In the genomic region with DNA sequence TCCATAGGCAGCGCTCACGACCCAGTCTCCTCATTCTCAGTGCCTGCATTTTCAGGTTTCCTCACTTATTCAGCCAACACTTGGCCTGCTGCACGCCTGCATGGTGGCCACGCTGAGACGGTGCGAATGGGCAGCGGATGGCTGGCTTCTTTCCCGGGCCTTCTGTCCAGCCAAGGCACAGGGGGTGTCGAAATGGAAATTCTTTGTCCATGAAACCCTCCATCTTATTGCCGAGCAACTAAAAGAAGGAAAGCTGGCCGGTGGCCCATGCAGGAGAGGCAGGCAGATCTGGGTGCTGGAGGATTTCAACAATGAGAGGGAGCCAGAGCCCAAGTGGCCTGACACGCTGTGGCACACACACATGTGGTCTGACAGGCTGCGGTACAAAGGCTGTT, we compare ENCODE assay signal across 9 mouse cellular contexts. TPM values are rescaled to one million over a fixed set of nuclear protein-coding genes. Genes with fewer than 3 reads are reported as not detected.
A peak's percentile ranks its signal among the peaks of the same experiment; 100 is the strongest.
DNase-seq lines count a peak whose midpoint lies in the region; ATAC-seq and TF ChIP-seq lines count a peak whose summit lies in the region.
"Had no signal": no experiment of that assay in that cellular context is flagged by ENCODE, and none has a peak within 500 bp of the region (broad histone marks: within the 10 kb centered on the region; RNA-seq: fewer than 3 reads in every experiment).

No protein-coding gene starts in this region.

- 16% methylated on average over 13 of the region's 13 CpGs for WGBS in forebrain, postnatal 0 days
- 53% methylated on average over 13 of the region's 13 CpGs for WGBS in hindbrain, embryonic 16.5 days

- no peak for DNase-seq in ES-E14 (ENCODE audit: low read depth, low spot score)
- DNase-seq in brain, adult 2 months (ENCODE audit: low read depth, low spot score): peak; percentile 90
- DNase-seq in forebrain, postnatal 0 days: peak; percentile 80
- DNase-seq in lung, postnatal 4 days: peak; percentile 66 to 85
- DNase-seq in retina, embryonic 14.5 days (ENCODE audit: low spot score): no peak
- no peak for DNase-seq in thymus, postnatal 36 days
- DNase-seq in spleen, adult 12 weeks (ENCODE audit: low spot score): no peak
- DNase-seq: liver, embryonic 13.5 days had no signal

- H3K9ac ChIP-seq in ES-E14 (ENCODE audit: insufficient read depth, low read depth, low read length, poor library complexity, severe bottlenecking): 0 out of 2 replicates have a peak overlapping the region, but pooled peaks have one; percentile 5
- H3K9ac ChIP-seq in forebrain, postnatal 0 days: no peak overlapping the region
- peak overlapping the region; percentile 32; the same call in 1 of the 2 replicates for H3K9ac ChIP-seq in hindbrain, embryonic 16.5 days (ENCODE audit: low read depth, low read length)
- H3K9ac ChIP-seq: liver, embryonic 13.5 days had no signal

- in situ Hi-C loops in ES-E14 (cut with MboI; ENCODE audit: low sequenced_read_pairs in 2 of 2, unreplicated experiment in 2 of 2): no loop called here

- ATAC-seq in forebrain, postnatal 0 days: peak; percentile 83
- ATAC-seq in hindbrain, embryonic 16.5 days: peak; percentile 92

- no peaks in the 10 kb centered on the region for H3K9me3 ChIP-seq in ES-E14 (ENCODE audit: control insufficient read depth, insufficient read depth, low read depth, low read length)
- no peaks in the 10 kb centered on the region for H3K9me3 ChIP-seq in forebrain, postnatal 0 days (ENCODE audit: low read length)
- H3K9me3 ChIP-seq in hindbrain, embryonic 16.5 days (ENCODE audit: control insufficient read depth, low read length): no peaks in the 10 kb centered on the region
- H3K9me3 ChIP-seq: liver, embryonic 13.5 days had no signal

- H3K4me2 ChIP-seq in forebrain, postnatal 0 days (ENCODE audit: low read depth): peak overlapping the region; percentile 22; the same call in 1 of the 2 replicates
- peak overlapping the region; percentile 7; the same call in 1 of the 2 replicates for H3K4me2 ChIP-seq in hindbrain, embryonic 16.5 days (ENCODE audit: low read length)
- H3K4me2 ChIP-seq: liver, embryonic 13.5 days had no signal

- no peak for TF ChIP-seq CTCF in forebrain, postnatal 0 days (IDR thresholded peaks at IDR 0.05; ENCODE audit: low read depth)

- H3K36me3 ChIP-seq in ES-E14 (ENCODE audit: control insufficient read depth, insufficient read depth, low read length, poor library complexity, severe bottlenecking): no peaks in the 10 kb centered on the region
- H3K36me3 ChIP-seq in forebrain, postnatal 0 days (ENCODE audit: insufficient read depth): no peaks in the 10 kb centered on the region
- H3K36me3 ChIP-seq in hindbrain, embryonic 16.5 days (ENCODE audit: control insufficient read depth, insufficient read depth, low read length): no peaks in the 10 kb centered on the region
- H3K36me3 ChIP-seq: liver, embryonic 13.5 days had no signal

- H3K4me3 ChIP-seq in ES-E14 (ENCODE audit: insufficient read depth in 1 of 2, low read depth in 1 of 2, low read length in 2 of 2, poor library complexity in 1 of 2, severe bottlenecking in 1 of 2): no peak overlapping the region
- H3K4me3 ChIP-seq in forebrain, postnatal 0 days (ENCODE audit: low read depth, low read length): no peak overlapping the region
- no peak overlapping the region for H3K4me3 ChIP-seq in hindbrain, embryonic 16.5 days (ENCODE audit: low read length)
- H3K4me3 ChIP-seq: liver, embryonic 13.5 days had no signal

- H3K27ac ChIP-seq in ES-E14 (ENCODE audit: insufficient read depth, low read depth, low read length, poor library complexity, severe bottlenecking): no peak overlapping the region
- peak overlapping the region; percentile 17 for H3K27ac ChIP-seq in forebrain, postnatal 0 days (ENCODE audit: low read depth, low read length)
- peak overlapping the region; percentile 74 for H3K27ac ChIP-seq in hindbrain, embryonic 16.5 days (ENCODE audit: low read depth, low read length)
- H3K27ac ChIP-seq: liver, embryonic 13.5 days had no signal

- peaks cover 0 to 3% of the 10 kb centered on the region in 2 experiments; a peak in 1 of 4 replicates for H3K4me1 ChIP-seq in ES-E14 (ENCODE audit: control insufficient read depth in 2 of 2, insufficient read depth in 2 of 2, low read length in 2 of 2, poor library complexity in 1 of 2)
- peaks cover 8% of the 10 kb centered on the region; the same call in 1 of the 2 replicates for H3K4me1 ChIP-seq in forebrain, postnatal 0 days (ENCODE audit: insufficient read depth)
- H3K4me1 ChIP-seq in hindbrain, embryonic 16.5 days (ENCODE audit: control insufficient read depth, insufficient read depth, low read depth, low read length): peaks cover 13% of the 10 kb centered on the region

- H3K27me3 ChIP-seq in forebrain, postnatal 0 days (ENCODE audit: insufficient read depth, low read length): no peaks in the 10 kb centered on the region
- H3K27me3 ChIP-seq in hindbrain, embryonic 16.5 days (replicated peaks; ENCODE audit: control insufficient read depth, insufficient read depth, low read length): no peaks in the 10 kb centered on the region
- H3K27me3 ChIP-seq: liver, embryonic 13.5 days had no signal

TF ChIP-seq in ES-E14, 5 proteins besides CTCF, POLR2A, EP300 and RAD21:
- no peak for TF ChIP-seq MAFK (IDR thresholded peaks at IDR 0.05; ENCODE audit: insufficient read depth, low read depth, low read length)
- TF ChIP-seq CHD2 (IDR thresholded peaks at IDR 0.05; ENCODE audit: low read depth, low read length): no peak
- TF ChIP-seq HCFC1 (IDR thresholded peaks at IDR 0.05; ENCODE audit: borderline replicate concordance, insufficient read depth, low read length): no peak
- TF ChIP-seq ZC3H11A (IDR thresholded peaks at IDR 0.05; ENCODE audit: borderline replicate concordance, low read depth, low read length): no peak

RNA-seq across cellular contexts. Expression of a gene that starts 10.8 kb away (rescaled TPM):
- 0.21 and 0.62 TPM in 2 replicates for total RNA-seq in ES-E14 (2012; rRNA removed)
- 4.5 and 5.1 TPM in 2 replicates for total RNA-seq in forebrain, postnatal 0 days (2014; rRNA removed)
- polyA plus RNA-seq in forebrain, postnatal 0 days (2015; fragmentation: Nextera tagmentation; extraction: Ambion mirVana): 5.2 and 9.0 TPM in 2 replicates
- 4.6 and 5.5 TPM in 2 replicates for polyA plus RNA-seq in hindbrain, embryonic 16.5 days (2015; fragmentation: Nextera tagmentation; extraction: Ambion mirVana)
- polyA plus RNA-seq: liver, embryonic 13.5 days had no signal

RNA-seq across cellular contexts. Expression of a gene that starts 16.7 kb away (rescaled TPM):
- 29.8 and 42.3 TPM in 2 replicates for total RNA-seq in ES-E14 (2012; rRNA removed)
- total RNA-seq in forebrain, postnatal 0 days (2014; rRNA removed): 38.2 and 47.5 TPM in 2 replicates
- 43.7 and 53.2 TPM in 2 replicates for polyA plus RNA-seq in forebrain, postnatal 0 days (2015; fragmentation: Nextera tagmentation; extraction: Ambion mirVana)
- 43.8 and 44.4 TPM in 2 replicates for polyA plus RNA-seq in hindbrain, embryonic 16.5 days (2015; fragmentation: Nextera tagmentation; extraction: Ambion mirVana)

RNA-seq across cellular contexts. Expression of a gene that starts 56.0 kb away (rescaled TPM):
- total RNA-seq in ES-E14 (2012; rRNA removed): 6.6 and 10.6 TPM in 2 replicates
- total RNA-seq in forebrain, postnatal 0 days (2014; rRNA removed): 35.7 and 38.2 TPM in 2 replicates
- polyA plus RNA-seq in forebrain, postnatal 0 days (2015; fragmentation: Nextera tagmentation; extraction: Ambion mirVana): 38.7 and 42.0 TPM in 2 replicates
- 51.9 and 52.0 TPM in 2 replicates for polyA plus RNA-seq in hindbrain, embryonic 16.5 days (2015; fragmentation: Nextera tagmentation; extraction: Ambion mirVana)

RNA-seq across cellular contexts. Expression of a gene that starts 56.7 kb away (rescaled TPM):
- total RNA-seq in ES-E14 (2012; rRNA removed): 73.7 and 88.8 TPM in 2 replicates
- total RNA-seq in forebrain, postnatal 0 days (2014; rRNA removed): 31.8 and 40.7 TPM in 2 replicates
- 100.0 and 102 TPM in 2 replicates for polyA plus RNA-seq in forebrain, postnatal 0 days (2015; fragmentation: Nextera tagmentation; extraction: Ambion mirVana)
- polyA plus RNA-seq in hindbrain, embryonic 16.5 days (2015; fragmentation: Nextera tagmentation; extraction: Ambion mirVana): 93.2 and 99.4 TPM in 2 replicates

Comparison
In these comparisons a context has a peak if more than half of its experiments do, and no peak if none do; other contexts are left out.
1. DNase-seq: peak in brain, adult 2 months (single experiment), forebrain, postnatal 0 days (single experiment) and lung, postnatal 4 days (2 of 2); none in ES-E14 (single experiment), retina, embryonic 14.5 days (single experiment), thymus, postnatal 36 days (0 of 2) and spleen, adult 12 weeks (single experiment).